Comparison of ENCODE assay signal across 8 mouse cellular contexts in genomic region chr6:124768704-124769044, GRCm38 (mm10). TPM values are rescaled to one million over a fixed set of nuclear protein-coding genes. Genes with fewer than 3 reads are reported as not detected.
DNase-seq lines count a peak whose midpoint lies in the region; ATAC-seq lines count a peak whose summit lies in the region.

No protein-coding gene starts in this region.

- peaks cover 27% of the 10 kb centered on the region for H3K4me1 ChIP-seq in heart, embryonic 13.5 days
- H3K4me1 ChIP-seq in hindbrain, embryonic 12.5 days: peaks cover 19% of the 10 kb centered on the region
- H3K4me1 ChIP-seq in midbrain, embryonic 12.5 days: peaks cover 25% of the 10 kb centered on the region

- H3K9me3 ChIP-seq in heart, embryonic 13.5 days: no peaks in the 10 kb centered on the region
- no peaks in the 10 kb centered on the region for H3K9me3 ChIP-seq in hindbrain, embryonic 12.5 days (replicated peaks)
- no peaks in the 10 kb centered on the region for H3K9me3 ChIP-seq in midbrain, embryonic 12.5 days

- no peak overlapping the region for H3K27ac ChIP-seq in heart, embryonic 13.5 days (replicated peaks)
- peak overlapping the region; percentile 30; the same call in 1 of the 2 replicates for H3K27ac ChIP-seq in hindbrain, embryonic 12.5 days
- H3K27ac ChIP-seq in midbrain, embryonic 12.5 days (replicated peaks): no peak overlapping the region

- H3K27me3 ChIP-seq in heart, embryonic 13.5 days (replicated peaks): peaks cover 48% of the 10 kb centered on the region
- peaks cover 52% of the 10 kb centered on the region for H3K27me3 ChIP-seq in hindbrain, embryonic 12.5 days
- H3K27me3 ChIP-seq in midbrain, embryonic 12.5 days: peaks cover 53% of the 10 kb centered on the region

- no peak for DNase-seq in heart, postnatal 14 days
- peak; percentile 18 for DNase-seq in MN1 (ENCODE audit: low spot score)
- no peak for DNase-seq in adrenal gland, postnatal 10 days
- no peak for DNase-seq in gastrocnemius, postnatal 4 days (ENCODE audit: low spot score in 2 of 2)
- no peak for DNase-seq in testis, postnatal 10 days (ENCODE audit: low spot score)

- intact Hi-C loops in heart, postnatal 14 days (cut with DNase I): loop anchor here (10.0 kb wide), 1 partner anchor 284 kb away; no protein-coding TSS in a partner anchor

- no peak for ATAC-seq in heart, embryonic 13.5 days (ENCODE audit: extremely low read depth, insufficient number of reproducible peaks, low FRiP score, low TSS enrichment)
- no peak for ATAC-seq in hindbrain, embryonic 12.5 days (ENCODE audit: low FRiP score)
- ATAC-seq in midbrain, embryonic 12.5 days (ENCODE audit: low FRiP score, low read depth): peak; percentile 13

- H3K36me3 ChIP-seq in heart, embryonic 13.5 days: no peaks in the 10 kb centered on the region
- H3K36me3 ChIP-seq in hindbrain, embryonic 12.5 days: no peaks in the 10 kb centered on the region
- no peaks in the 10 kb centered on the region for H3K36me3 ChIP-seq in midbrain, embryonic 12.5 days

- H3K4me3 ChIP-seq in heart, embryonic 13.5 days: peak overlapping the region; percentile 54
- peak overlapping the region; percentile 49 for H3K4me3 ChIP-seq in hindbrain, embryonic 12.5 days
- H3K4me3 ChIP-seq in midbrain, embryonic 12.5 days: peak overlapping the region; percentile 50

- H3K9ac ChIP-seq in heart, embryonic 13.5 days: peak overlapping the region; percentile 78
- peak overlapping the region; percentile 66; the same call in 1 of the 2 replicates for H3K9ac ChIP-seq in hindbrain, embryonic 12.5 days
- peak overlapping the region; percentile 57 for H3K9ac ChIP-seq in midbrain, embryonic 12.5 days (replicated peaks)

- peak overlapping the region; percentile 77 for H3K4me2 ChIP-seq in heart, embryonic 13.5 days
- H3K4me2 ChIP-seq in hindbrain, embryonic 12.5 days (replicated peaks): peak overlapping the region; percentile 87
- H3K4me2 ChIP-seq in midbrain, embryonic 12.5 days (replicated peaks): peak overlapping the region; percentile 84

- whole genome bisulfite sequencing in heart, embryonic 13.5 days: 6% methylated on average over 9 of the region's 9 CpGs
- 6% methylated on average over 9 of the region's 9 CpGs for WGBS in hindbrain, embryonic 12.5 days
- WGBS in midbrain, embryonic 12.5 days: 3% methylated on average over 9 of the region's 9 CpGs

RNA-seq across cellular contexts. Expression of gene Eno2, which starts 0.8 kb away (rescaled TPM):
- polyA plus RNA-seq in heart, embryonic 13.5 days (2015; fragmentation: Nextera tagmentation; extraction: Ambion mirVana): 4.6 and 4.9 TPM in 2 replicates
- total RNA-seq in heart, postnatal 14 days (2021): 1 to 10 TPM; 2.6 to 4.0 TPM
- 18.7 and 19.6 TPM in 2 replicates for polyA plus RNA-seq in hindbrain, embryonic 12.5 days (2016; fragmentation: Nextera tagmentation; extraction: Ambion mirVana)
- 9.0 and 9.4 TPM in 2 replicates for polyA plus RNA-seq in midbrain, embryonic 12.5 days (2016; fragmentation: Nextera tagmentation; extraction: Ambion mirVana)
- 10 to 100 TPM; 13.0 to 21.0 TPM for total RNA-seq in adrenal gland, postnatal 10 days (2021)
- 1 to 10 TPM; 6.0 to 6.5 TPM for total RNA-seq in gastrocnemius, postnatal 4 days (2021)

RNA-seq across cellular contexts. Expression of gene Lrrc23, which starts 10.9 kb away (rescaled TPM):
- 0.09 TPM in 1 of 2 replicates, not detected in the other for polyA plus RNA-seq in heart, embryonic 13.5 days (2015; fragmentation: Nextera tagmentation; extraction: Ambion mirVana)
- 1 to 10 TPM in 1 of 2 experiments, under 1 TPM in 1; 0.51 to 1.0 TPM for total RNA-seq in heart, postnatal 14 days (2021)
- 3.9 and 5.2 TPM in 2 replicates for polyA plus RNA-seq in hindbrain, embryonic 12.5 days (2016; fragmentation: Nextera tagmentation; extraction: Ambion mirVana)
- 2.3 and 4.6 TPM in 2 replicates for polyA plus RNA-seq in midbrain, embryonic 12.5 days (2016; fragmentation: Nextera tagmentation; extraction: Ambion mirVana)
- total RNA-seq in adrenal gland, postnatal 10 days (2021): under 1 TPM in 1 of 2 experiments, not detected in 1; 0.72 TPM
- not detected for total RNA-seq in gastrocnemius, postnatal 4 days (2021)

RNA-seq across cellular contexts. Expression of gene Atn1, which starts 12.3 kb away (rescaled TPM):
- polyA plus RNA-seq in heart, embryonic 13.5 days (2015; fragmentation: Nextera tagmentation; extraction: Ambion mirVana): 7.8 and 9.4 TPM in 2 replicates
- 10 to 100 TPM; 48.1 to 48.9 TPM for total RNA-seq in heart, postnatal 14 days (2021)
- polyA plus RNA-seq in hindbrain, embryonic 12.5 days (2016; fragmentation: Nextera tagmentation; extraction: Ambion mirVana): 20.3 and 20.6 TPM in 2 replicates
- 15.6 and 18.0 TPM in 2 replicates for polyA plus RNA-seq in midbrain, embryonic 12.5 days (2016; fragmentation: Nextera tagmentation; extraction: Ambion mirVana)
- 10 to 100 TPM; 64.0 to 71.5 TPM for total RNA-seq in adrenal gland, postnatal 10 days (2021)
- 10 to 100 TPM; 52.9 to 66.5 TPM for total RNA-seq in gastrocnemius, postnatal 4 days (2021)

RNA-seq across cellular contexts. Expression of gene Gm45234, which starts 12.9 kb away (rescaled TPM):
- polyA plus RNA-seq in heart, embryonic 13.5 days (2015; fragmentation: Nextera tagmentation; extraction: Ambion mirVana): not detected in 2 replicates
- total RNA-seq in heart, postnatal 14 days (2021): 1 to 10 TPM in 1 of 2 experiments, not detected in 1; 1.5 TPM
- not detected in 2 replicates for polyA plus RNA-seq in hindbrain, embryonic 12.5 days (2016; fragmentation: Nextera tagmentation; extraction: Ambion mirVana)
- not detected in 2 replicates for polyA plus RNA-seq in midbrain, embryonic 12.5 days (2016; fragmentation: Nextera tagmentation; extraction: Ambion mirVana)
- 1 to 10 TPM in 1 of 2 experiments, not detected in 1; 1.1 TPM for total RNA-seq in adrenal gland, postnatal 10 days (2021)
- under 1 TPM in 1 of 2 experiments, not detected in 1; 0.83 TPM for total RNA-seq in gastrocnemius, postnatal 4 days (2021)

RNA-seq across cellular contexts. Expression of gene Grcc10, which starts 27.5 kb away (rescaled TPM):
- polyA plus RNA-seq in heart, embryonic 13.5 days (2015; fragmentation: Nextera tagmentation; extraction: Ambion mirVana): 364 and 411 TPM in 2 replicates
- 100 to 1,000 TPM; 323 to 327 TPM for total RNA-seq in heart, postnatal 14 days (2021)
- polyA plus RNA-seq in hindbrain, embryonic 12.5 days (2016; fragmentation: Nextera tagmentation; extraction: Ambion mirVana): 519 and 565 TPM in 2 replicates
- polyA plus RNA-seq in midbrain, embryonic 12.5 days (2016; fragmentation: Nextera tagmentation; extraction: Ambion mirVana): 523 and 554 TPM in 2 replicates
- 100 to 1,000 TPM; 321 to 324 TPM for total RNA-seq in adrenal gland, postnatal 10 days (2021)
- 100 to 1,000 TPM; 177 to 209 TPM for total RNA-seq in gastrocnemius, postnatal 4 days (2021)
